Mouse (Mus musculus) thymus, adult 2 months (tissue): Measurements from ENCODE around the gene Eda. TPM values are rescaled to one million over a fixed set of nuclear protein-coding genes. Genes with fewer than 3 reads are reported as not detected.

ENCODE experiments used
- DNase-seq: peaks from one replicate; pipeline ENCODE4 v3.0.0; 2021
- H3K27ac ChIP-seq: fragments of 200-500 bp; 2 replicates; pipeline ENCODE4 v1.5.1; 2012; ENCODE audit warnings: low read length, control low read depth; ENCODE audit not compliant: control insufficient read depth, insufficient read depth
- H3K27me3 ChIP-seq: fragments of 200-500 bp; 2 replicates; pipeline ENCODE4 v1.6.1; 2012; ENCODE audit warnings: mild to moderate bottlenecking, low read length, moderate library complexity, mixed read lengths; ENCODE audit not compliant: control insufficient read depth, insufficient read depth
- H3K36me3 ChIP-seq: fragments of 200-500 bp; 2 replicates; pipeline ENCODE4 v1.6.1; 2012; ENCODE audit warnings: mild to moderate bottlenecking, low read length, moderate library complexity; ENCODE audit not compliant: control insufficient read depth, insufficient read depth
- H3K4me1 ChIP-seq: fragments of 200-500 bp; replicated peaks from 2 replicates; pipeline ENCODE4 v1.6.1; 2012; ENCODE audit warnings: low read length; ENCODE audit not compliant: control insufficient read depth, insufficient read depth
- H3K4me3 ChIP-seq: fragments of 200-500 bp; 2 replicates; pipeline ENCODE4 v1.5.1; 2012; ENCODE audit warnings: mild to moderate bottlenecking, low read length, control low read depth, moderate library complexity; ENCODE audit not compliant: control insufficient read depth, insufficient read depth
- CTCF ChIP-seq: fragments of 200-500 bp; IDR thresholded peaks from 2 replicates; pipeline ENCODE4 v1.5.1; 2012; ENCODE audit warnings: mild to moderate bottlenecking, control low read depth, low read length, moderate library complexity, borderline replicate concordance; ENCODE audit not compliant: control insufficient read depth, poor library complexity, insufficient read depth; ENCODE audit errors: extremely low read depth
- POLR2A ChIP-seq: fragments of 200-500 bp; IDR thresholded peaks from 2 replicates; pipeline ENCODE4 v1.6.1; 2012; ENCODE audit warnings: mild to moderate bottlenecking, low read length, control low read depth, moderate library complexity; ENCODE audit not compliant: control insufficient read depth, poor library complexity, insufficient read depth; ENCODE audit errors: extremely low read depth
- WGBS: fragments of 180-500 bp; shearing (Covaris S2); methylation state at CpG from one replicate; pipeline ENCODE4 v1.1.7; 2018; 5-methylcytosine and 5-hydroxymethylcytosine counted together
- polyA plus RNA-seq: library from polyadenylated mRNA; depleted of rRNA; stranded (reverse); fragments of >200 nt; gene quantifications from 2 replicates; pipeline ENCODE4 v1.2.3, GENCODE M21; 2012; rRNA removed

Eda gene
- 0.54 and 0.68 TPM in 2 replicates for polyA plus RNA-seq

DNA sequence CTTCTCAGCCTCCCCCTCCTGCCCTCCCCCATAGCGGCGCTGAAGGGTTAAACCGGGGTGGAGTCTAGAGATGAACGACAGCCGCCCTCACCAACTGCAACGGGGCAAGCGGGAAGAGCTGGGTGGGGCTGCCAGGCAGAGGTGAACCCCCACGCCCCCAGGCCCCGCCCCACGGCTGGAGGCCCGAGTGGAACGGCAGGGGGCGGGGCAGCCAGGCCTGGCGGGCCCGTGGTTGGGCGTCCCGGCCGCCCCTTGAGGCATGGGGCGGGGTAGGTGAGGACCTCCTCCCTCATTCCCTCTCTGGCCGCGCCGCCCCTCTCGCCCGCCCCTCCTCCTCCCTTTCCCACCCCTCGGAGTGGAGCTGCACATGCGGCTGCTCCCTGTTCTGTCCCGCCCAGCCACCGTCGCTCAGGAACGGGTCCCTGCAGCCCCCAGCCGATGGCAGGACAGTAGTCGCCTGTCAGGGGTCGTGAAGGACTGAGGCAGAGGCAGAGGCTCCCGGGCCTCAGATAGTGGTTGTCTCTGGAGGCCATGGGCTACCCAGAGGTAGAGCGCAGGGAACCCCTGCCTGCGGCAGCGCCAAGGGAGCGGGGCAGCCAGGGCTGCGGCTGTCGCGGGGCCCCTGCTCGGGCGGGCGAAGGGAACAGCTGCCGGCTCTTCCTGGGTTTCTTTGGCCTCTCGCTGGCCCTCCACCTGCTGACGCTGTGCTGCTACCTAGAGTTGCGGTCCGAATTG, at the start of gene Eda:
Eda (plus strand) TSS at position 357 of the 735 bp plus-strand sequence.
- H3K36me3 ChIP-seq, result no peaks in the 10 kb centered on the region
- H3K27me3 ChIP-seq, result no peaks in the 10 kb centered on the region
- 1% methylated on average over 36 of the region's 49 CpGs for WGBS
- H3K4me3 ChIP-seq, result peak within 1 kb of the TSS; percentile 13; the same call in 1 of the 2 replicates
- H3K27ac ChIP-seq, result no peak within 1 kb of the TSS
- DNase-seq, result peak; percentile 31
- H3K4me1 ChIP-seq, result no peaks in the 10 kb centered on the region
- no peak for TF ChIP-seq CTCF
- TF ChIP-seq POLR2A, result no peak

GRCm38 (mm10) chrX:99961002-99961401, 14.4 kb upstream of the Eda start:
- Histone ChIP-seq H3K27me3 (no peaks in the 10 kb centered on the region), H3K4me1 (no peaks in the 10 kb centered on the region), H3K36me3 (no peaks in the 10 kb centered on the region), H3K4me3 (no peak overlapping the region), H3K27ac (no peak overlapping the region)
- TF ChIP-seq CTCF (no peak), POLR2A (no peak)
- WGBS, result 87% methylated on average over 4 of the region's 4 CpGs
- DNase-seq, result no peak

DNA sequence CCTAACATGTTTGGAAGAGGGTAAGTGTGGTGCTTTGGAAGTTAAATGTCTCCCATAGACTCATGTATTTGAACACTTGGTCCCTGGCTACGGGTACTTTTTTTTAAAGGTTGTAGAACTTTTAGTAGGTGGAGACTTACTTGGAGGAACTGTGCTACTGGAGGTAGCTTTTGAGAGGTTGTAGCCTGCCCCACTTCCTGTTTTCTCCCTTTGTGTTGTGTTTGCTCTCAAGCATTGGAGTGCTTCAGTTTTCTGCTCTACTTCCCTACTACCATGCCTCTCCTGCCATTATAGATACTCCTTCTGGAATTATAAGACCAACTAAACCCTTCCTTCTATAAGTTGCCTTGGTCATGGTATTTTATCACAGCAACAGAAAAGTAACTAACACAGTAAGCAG, 5.3 kb upstream of the Eda start:
- Histone ChIP-seq H3K27me3 (no peaks in the 10 kb centered on the region), H3K4me1 (no peaks in the 10 kb centered on the region), H3K27ac (no peak overlapping the region), H3K36me3 (no peaks in the 10 kb centered on the region), H3K4me3 (no peak overlapping the region)
- DNase-seq, result no peak
- 29% methylated on average over 1 of the region's 1 CpGs for WGBS
- TF ChIP-seq CTCF (no peak), POLR2A (no peak)

- no peak for DNase-seq
- Histone ChIP-seq H3K27ac (no peak overlapping the region), H3K27me3 (no peaks in the 10 kb centered on the region), H3K36me3 (no peaks in the 10 kb centered on the region), H3K4me1 (no peaks in the 10 kb centered on the region), H3K4me3 (no peak overlapping the region)
- TF ChIP-seq POLR2A (no peak), CTCF (no peak)
- 76% methylated on average over 3 of the region's 3 CpGs for WGBS
Observed at GRCm38 (mm10) chrX:99974381-99974780, 1.0 kb upstream of the Eda start.

DNA sequence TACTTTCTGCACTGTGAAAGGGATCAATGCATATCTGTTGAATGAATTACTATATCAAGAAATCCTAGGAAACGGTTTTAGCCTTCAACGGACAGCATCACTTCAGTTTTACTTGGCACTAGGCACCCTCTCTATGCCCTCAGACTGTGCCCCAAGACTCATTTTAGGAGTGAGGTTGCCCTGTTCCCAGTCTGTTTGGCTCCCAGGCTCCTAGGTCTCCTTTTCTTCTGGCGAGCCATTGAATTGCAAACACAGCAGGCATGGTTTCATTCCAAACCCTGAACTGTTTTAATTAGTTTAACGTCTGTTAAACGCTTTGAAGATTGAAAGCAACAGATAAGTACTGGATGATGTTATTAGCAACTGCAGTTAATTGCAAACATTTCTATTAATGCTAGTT, 603 bp upstream of the Eda start:
- WGBS, result 48% methylated on average over 5 of the region's 5 CpGs
- Histone ChIP-seq H3K4me1 (no peaks in the 10 kb centered on the region), H3K27me3 (no peaks in the 10 kb centered on the region), H3K4me3 (no peak overlapping the region), H3K27ac (no peak overlapping the region), H3K36me3 (no peaks in the 10 kb centered on the region)
- no peak for TF ChIP-seq CTCF
- no peak for TF ChIP-seq POLR2A
- DNase-seq, result no peak

GRCm38 (mm10) chrX:99975985-99976924, 849 bp downstream of the Eda start:
- Histone ChIP-seq H3K27me3 (no peaks in the 10 kb centered on the region), H3K27ac (no peak overlapping the region), H3K36me3 (no peaks in the 10 kb centered on the region), H3K4me1 (no peaks in the 10 kb centered on the region), H3K4me3 (peak overlapping the region; percentile 13; the same call in 1 of the 2 replicates)
- no peak for TF ChIP-seq POLR2A
- TF ChIP-seq CTCF, result no peak
- peak; percentile 1 for DNase-seq
- WGBS, result 4% methylated on average over 42 of the region's 48 CpGs
